Mouse (Mus musculus) stomach, postnatal 0 days (tissue): ENCODE measurements around the gene Gm28729.

ENCODE experiments used
- CTCF ChIP-seq: IDR thresholded peaks from 2 replicates; pipeline ENCODE4 v1.5.1; 2016; ENCODE audit warnings: antibody characterized with exemption, low read depth, mild to moderate bottlenecking, moderate library complexity
- EP300 ChIP-seq: optimal IDR thresholded peaks from 2 replicates; pipeline ENCODE3; 2016; ENCODE audit warnings: antibody characterized with exemption

- TF ChIP-seq CTCF = no peak
- TF ChIP-seq EP300 = no peak
Measured at GRCm38 (mm10) chr9:96530674-96531081, 5.6 kb upstream of the Gm28729 start.
